Comparison of ENCODE assay signal across 29 mouse cellular contexts in genomic region chr2:151626296-151626695, GRCm38 (mm10). TPM values are rescaled to one million over a fixed set of nuclear protein-coding genes. Genes with fewer than 3 reads are reported as not detected.
A peak's percentile ranks its signal among the peaks of the same experiment; 100 is the strongest.
DNase-seq lines count a peak whose midpoint lies in the region; TF ChIP-seq lines count a peak whose summit lies in the region.
"Had no signal": no experiment of that assay in that cellular context is flagged by ENCODE, and none has a peak within 500 bp of the region (broad histone marks: within the 10 kb centered on the region; RNA-seq: fewer than 3 reads in every experiment).

No protein-coding gene starts in this region.

- H3K4me3 ChIP-seq in layer of hippocampus, adult 2 months, result no peak overlapping the region
- H3K4me3 ChIP-seq in embryonic facial prominence, embryonic 10.5 days, result no peak overlapping the region
- H3K4me3 ChIP-seq: embryonic facial prominence, embryonic 13.5 days; embryonic facial prominence, embryonic 15.5 days; erythroblast, embryonic 14.5 days; forebrain, embryonic 10.5 days; forebrain, embryonic 12.5 days had no signal

- H3K36me3 ChIP-seq in embryonic facial prominence, embryonic 10.5 days (replicated peaks), result no peaks in the 10 kb centered on the region
- H3K36me3 ChIP-seq: embryonic facial prominence, embryonic 13.5 days; embryonic facial prominence, embryonic 15.5 days; forebrain, embryonic 10.5 days; forebrain, embryonic 12.5 days had no signal

- H3K27me3 ChIP-seq in embryonic facial prominence, embryonic 10.5 days (replicated peaks; ENCODE audit: low read depth, poor library complexity, severe bottlenecking), result peaks cover 29% of the 10 kb centered on the region

- intact Hi-C loops in heart, postnatal 36 days (cut with DNase I), result no loop called here

- H3K4me1 ChIP-seq in embryonic facial prominence, embryonic 10.5 days, result peaks cover under 1% of the 10 kb centered on the region
- H3K4me1 ChIP-seq: embryonic facial prominence, embryonic 13.5 days; embryonic facial prominence, embryonic 15.5 days had no signal

- WGBS in embryonic facial prominence, embryonic 10.5 days, result 88% methylated on average over 7 of the region's 7 CpGs

- peak overlapping the region; percentile 14; the same call in 1 of the 2 replicates for H3K27ac ChIP-seq in layer of hippocampus, adult 2 months
- H3K27ac ChIP-seq in embryonic facial prominence, embryonic 10.5 days (replicated peaks), result no peak overlapping the region
- H3K27ac ChIP-seq: embryonic facial prominence, embryonic 13.5 days; embryonic facial prominence, embryonic 15.5 days; forebrain, embryonic 10.5 days; forebrain, embryonic 12.5 days had no signal

- DNase-seq in heart, adult 11 months, result peak; percentile 77
- no peak for DNase-seq in heart, postnatal 36 days
- DNase-seq in layer of hippocampus, adult 2 months (ENCODE audit: low spot score in 2 of 2), result no peak
- DNase-seq in layer of hippocampus, adult 18-20 months (ENCODE audit: low spot score in 2 of 2), result no peak
- DNase-seq in right cerebral cortex, adult 2 months (ENCODE audit: low spot score in 2 of 2), result peak; percentile 2
- no peak for DNase-seq in right cerebral cortex, postnatal 25 days
- DNase-seq in embryonic facial prominence, embryonic 10.5 days (ENCODE audit: low spot score), result peak; percentile 4
- no peak for DNase-seq in embryo, embryonic 11 days
- DNase-seq: adrenal gland, adult 2 months; adrenal gland, postnatal 10 days; adrenal gland, postnatal 25 days; cerebellum, adult 11 months; cerebellum, adult 18-20 months; cerebellum, adult 8-10 months; cerebellum, adult 9-11 months; cerebellum, postnatal 14 days; cerebellum, postnatal 36 days had no signal

- no peak for TF ChIP-seq CTCF in layer of hippocampus, adult 2 months (conservative IDR thresholded peaks at IDR 0.05)

- no peaks in the 10 kb centered on the region for H3K9me3 ChIP-seq in embryonic facial prominence, embryonic 10.5 days
- H3K9me3 ChIP-seq: embryonic facial prominence, embryonic 13.5 days; embryonic facial prominence, embryonic 15.5 days; forebrain, embryonic 10.5 days; forebrain, embryonic 12.5 days had no signal

RNA-seq across cellular contexts. Expression of gene Snph, which starts 6.1 kb away (rescaled TPM):
- total RNA-seq in heart, postnatal 36 days (2021), result 1 to 10 TPM; 4.0 to 4.8 TPM
- total RNA-seq in layer of hippocampus, adult 2 months (2021), result 100 to 1,000 TPM; 401 to 415 TPM
- total RNA-seq in layer of hippocampus, adult 18-20 months (2021), result 100 to 1,000 TPM; 403 to 407 TPM
- polyA plus RNA-seq in embryonic facial prominence, embryonic 10.5 days (2016; fragmentation: Nextera tagmentation; extraction: Ambion mirVana), result 0.54 and 1.00 TPM in 2 replicates
- total RNA-seq: common myeloid progenitor, adult 5-6 weeks; MEL had no signal
- polyA plus RNA-seq: C2C12; erythroblast, embryonic 14.5 days had no signal

RNA-seq across cellular contexts. Expression of gene Rad21l, which starts 42.0 kb away (rescaled TPM):
- total RNA-seq in heart, postnatal 36 days (2021), result not detected
- total RNA-seq in layer of hippocampus, adult 2 months (2021), result 1 to 10 TPM; 1.2 to 1.4 TPM
- total RNA-seq in layer of hippocampus, adult 18-20 months (2021), result 1 to 10 TPM; 1.3 to 2.2 TPM
- polyA plus RNA-seq in embryonic facial prominence, embryonic 10.5 days (2016; fragmentation: Nextera tagmentation; extraction: Ambion mirVana), result not detected in 2 replicates
- total RNA-seq: adrenal gland, adult 2 months; adrenal gland, postnatal 10 days; adrenal gland, postnatal 4 days; common myeloid progenitor, adult 5-6 weeks; MEL had no signal
- polyA plus RNA-seq: adrenal gland, adult 2 months; C2C12; embryonic facial prominence, embryonic 11.5 days; embryonic facial prominence, embryonic 13.5 days; embryonic facial prominence, embryonic 15.5 days; erythroblast, embryonic 14.5 days; forebrain, embryonic 10.5 days; forebrain, embryonic 12.5 days; forebrain, embryonic 14.5 days; forebrain, embryonic 16.5 days had no signal

RNA-seq across cellular contexts. Expression of gene Sdcbp2, which starts 53.9 kb away (rescaled TPM):
- total RNA-seq in heart, postnatal 36 days (2021), result 1 to 10 TPM; 2.0 TPM
- 1 to 10 TPM; 1.4 to 2.1 TPM for total RNA-seq in layer of hippocampus, adult 2 months (2021)
- total RNA-seq in layer of hippocampus, adult 18-20 months (2021), result 1 to 10 TPM; 1.7 to 2.5 TPM
- 0.55 and 0.76 TPM in 2 replicates for polyA plus RNA-seq in embryonic facial prominence, embryonic 10.5 days (2016; fragmentation: Nextera tagmentation; extraction: Ambion mirVana)
- total RNA-seq: common myeloid progenitor, adult 5-6 weeks; MEL had no signal
- polyA plus RNA-seq: erythroblast, embryonic 14.5 days had no signal

Comparison
In these comparisons a context has a peak if more than half of its experiments do, and no peak if none do; other contexts are left out.
1. DNase-seq: peak in heart, adult 11 months (single experiment), right cerebral cortex, adult 2 months (2 of 2) and embryonic facial prominence, embryonic 10.5 days (single experiment); none in heart, postnatal 36 days (0 of 2), layer of hippocampus, adult 2 months (0 of 2), layer of hippocampus, adult 18-20 months (0 of 2), right cerebral cortex, postnatal 25 days (single experiment) and embryo, embryonic 11 days (single experiment).
2. RNA of gene Snph, which starts 6.1 kb away (total RNA-seq): 401 to 415 TPM in layer of hippocampus, adult 2 months and 403 to 407 TPM in layer of hippocampus, adult 18-20 months; 4.0 to 4.8 TPM in heart, postnatal 36 days; every median in the first group is over 10 times any median in the second.